In the genomic region with DNA sequence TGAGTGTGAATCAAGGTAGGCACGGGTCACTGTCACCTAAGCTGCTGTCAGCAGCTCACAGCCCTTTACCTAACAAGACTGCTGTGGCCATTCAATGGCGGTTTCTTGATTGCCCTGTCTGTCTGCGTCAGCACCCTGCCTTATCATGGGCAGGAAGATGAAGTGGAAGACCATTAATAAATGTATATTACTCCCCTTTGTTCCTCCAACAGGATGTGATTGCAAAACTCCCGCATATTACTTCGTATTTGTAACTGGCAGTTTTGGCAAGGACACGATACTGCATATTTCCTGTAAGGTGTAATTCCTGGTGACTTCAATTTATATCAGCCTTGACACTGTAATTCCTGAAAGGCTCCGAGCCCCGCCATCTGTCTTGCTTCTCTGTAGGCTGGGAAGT, we compare ENCODE assay signal across 16 mouse cellular contexts. TPM values are rescaled to one million over a fixed set of nuclear protein-coding genes. Genes with fewer than 3 reads are reported as not detected.
DNase-seq lines count a peak whose midpoint lies in the region; ATAC-seq and TF ChIP-seq lines count a peak whose summit lies in the region.
"Had no signal": no experiment of that assay in that cellular context is flagged by ENCODE, and none has a peak within 500 bp of the region (broad histone marks: within the 10 kb centered on the region; RNA-seq: fewer than 3 reads in every experiment).

No protein-coding gene starts in this region.

- H3K4me1 ChIP-seq in liver, postnatal 0 days (ENCODE audit: insufficient read depth): peaks cover 17% of the 10 kb centered on the region
- H3K4me1 ChIP-seq in liver, embryonic 12.5 days: peaks cover 29% of the 10 kb centered on the region
- H3K4me1 ChIP-seq in hindbrain, embryonic 12.5 days: peaks cover 47% of the 10 kb centered on the region
- H3K4me1 ChIP-seq in hindbrain, postnatal 0 days (ENCODE audit: insufficient read depth, low read length): peaks cover 6% of the 10 kb centered on the region
- peaks cover 38% of the 10 kb centered on the region for H3K4me1 ChIP-seq in midbrain, embryonic 15.5 days
- peaks cover 20% of the 10 kb centered on the region for H3K4me1 ChIP-seq in kidney, embryonic 14.5 days (ENCODE audit: control insufficient read depth, insufficient read depth, low read length)

- peak; percentile 39; the same call in 1 of the 2 replicates for TF ChIP-seq EP300 in liver, postnatal 0 days (IDR thresholded peaks at IDR 0.05; ENCODE audit: low read depth)

- no peak for TF ChIP-seq CTCF in liver, postnatal 0 days (IDR thresholded peaks at IDR 0.05; ENCODE audit: low read depth)
- TF ChIP-seq CTCF in hindbrain, postnatal 0 days (IDR thresholded peaks at IDR 0.05; ENCODE audit: low read depth): no peak

- ATAC-seq in liver, postnatal 0 days: peak; percentile 18; the same call in 1 of the 2 replicates
- ATAC-seq in liver, embryonic 12.5 days: no peak
- ATAC-seq in hindbrain, embryonic 12.5 days (ENCODE audit: low FRiP score): no peak
- ATAC-seq in hindbrain, postnatal 0 days: no peak
- no peak for ATAC-seq in midbrain, embryonic 15.5 days (replicated peaks)
- no peak for ATAC-seq in kidney, embryonic 14.5 days (ENCODE audit: low FRiP score, low TSS enrichment)

- no peak overlapping the region for H3K4me2 ChIP-seq in liver, postnatal 0 days (ENCODE audit: low read depth, low read length)
- H3K4me2 ChIP-seq in liver, embryonic 12.5 days: no peak overlapping the region
- H3K4me2 ChIP-seq in hindbrain, embryonic 12.5 days (replicated peaks): no peak overlapping the region
- no peak overlapping the region for H3K4me2 ChIP-seq in hindbrain, postnatal 0 days (ENCODE audit: low read depth, low read length)
- H3K4me2 ChIP-seq in midbrain, embryonic 15.5 days: no peak overlapping the region
- no peak overlapping the region for H3K4me2 ChIP-seq in kidney, embryonic 14.5 days (replicated peaks; ENCODE audit: low read depth, low read length)
- H3K4me2 ChIP-seq: heart, embryonic 15.5 days; limb, embryonic 13.5 days; stomach, embryonic 15.5 days had no signal

- no peaks in the 10 kb centered on the region for H3K27me3 ChIP-seq in liver, postnatal 0 days (ENCODE audit: insufficient read depth, low read length)
- H3K27me3 ChIP-seq in liver, embryonic 12.5 days (replicated peaks): no peaks in the 10 kb centered on the region
- H3K27me3 ChIP-seq in hindbrain, embryonic 12.5 days: no peaks in the 10 kb centered on the region
- no peaks in the 10 kb centered on the region for H3K27me3 ChIP-seq in hindbrain, postnatal 0 days (ENCODE audit: insufficient read depth, low read length)
- no peaks in the 10 kb centered on the region for H3K27me3 ChIP-seq in midbrain, embryonic 15.5 days (replicated peaks)
- no peaks in the 10 kb centered on the region for H3K27me3 ChIP-seq in kidney, embryonic 14.5 days (ENCODE audit: control insufficient read depth, insufficient read depth, low read length)
- H3K27me3 ChIP-seq: heart, embryonic 15.5 days; limb, embryonic 13.5 days; stomach, embryonic 15.5 days had no signal

- H3K4me3 ChIP-seq in liver, postnatal 0 days (ENCODE audit: low read depth, low read length): no peak overlapping the region
- no peak overlapping the region for H3K4me3 ChIP-seq in liver, embryonic 12.5 days
- no peak overlapping the region for H3K4me3 ChIP-seq in hindbrain, embryonic 12.5 days
- no peak overlapping the region for H3K4me3 ChIP-seq in hindbrain, postnatal 0 days (ENCODE audit: low read length)
- H3K4me3 ChIP-seq in midbrain, embryonic 15.5 days: no peak overlapping the region
- H3K4me3 ChIP-seq in kidney, embryonic 14.5 days (ENCODE audit: low read length): no peak overlapping the region
- H3K4me3 ChIP-seq: heart, embryonic 15.5 days; limb, embryonic 13.5 days; myocyte; stomach, embryonic 15.5 days had no signal

- 57% methylated on average over 8 of the region's 8 CpGs for WGBS in liver, postnatal 0 days (ENCODE audit: insufficient replicate concordance)
- 70% methylated on average over 8 of the region's 8 CpGs for WGBS in liver, embryonic 12.5 days (ENCODE audit: insufficient replicate concordance)
- 70% methylated on average over 8 of the region's 8 CpGs for WGBS in hindbrain, embryonic 12.5 days
- 73% methylated on average over 8 of the region's 8 CpGs for WGBS in hindbrain, postnatal 0 days
- WGBS in midbrain, embryonic 15.5 days: 76% methylated on average over 8 of the region's 8 CpGs
- 47% methylated on average over 8 of the region's 8 CpGs for WGBS in kidney, embryonic 14.5 days

- H3K36me3 ChIP-seq in liver, postnatal 0 days (replicated peaks; ENCODE audit: insufficient read depth, low read length): no peaks in the 10 kb centered on the region
- H3K36me3 ChIP-seq in liver, embryonic 12.5 days: peaks cover 25% of the 10 kb centered on the region
- H3K36me3 ChIP-seq in hindbrain, embryonic 12.5 days: peaks cover 12% of the 10 kb centered on the region; the same call in 1 of the 2 replicates
- no peaks in the 10 kb centered on the region for H3K36me3 ChIP-seq in hindbrain, postnatal 0 days (ENCODE audit: insufficient read depth, low read length)
- no peaks in the 10 kb centered on the region for H3K36me3 ChIP-seq in midbrain, embryonic 15.5 days (replicated peaks)
- H3K36me3 ChIP-seq in kidney, embryonic 14.5 days (ENCODE audit: control insufficient read depth, insufficient read depth, low read length): 0 out of 2 replicates have a peak, but pooled peaks cover 2% of the 10 kb centered on the region
- H3K36me3 ChIP-seq: stomach, embryonic 15.5 days had no signal

- H3K9ac ChIP-seq in liver, postnatal 0 days (replicated peaks): no peak overlapping the region
- no peak overlapping the region for H3K9ac ChIP-seq in liver, embryonic 12.5 days
- H3K9ac ChIP-seq in hindbrain, embryonic 12.5 days: no peak overlapping the region
- no peak overlapping the region for H3K9ac ChIP-seq in hindbrain, postnatal 0 days (replicated peaks; ENCODE audit: low read length)
- 0 out of 2 replicates have a peak overlapping the region, but pooled peaks have one; percentile 2 for H3K9ac ChIP-seq in midbrain, embryonic 15.5 days
- H3K9ac ChIP-seq in kidney, embryonic 14.5 days (ENCODE audit: low read depth, low read length): no peak overlapping the region
- H3K9ac ChIP-seq: heart, embryonic 15.5 days; limb, embryonic 13.5 days; stomach, embryonic 15.5 days had no signal

- no peaks in the 10 kb centered on the region for H3K9me3 ChIP-seq in liver, postnatal 0 days (ENCODE audit: low read length)
- peaks cover 5% of the 10 kb centered on the region; the same call in 1 of the 2 replicates for H3K9me3 ChIP-seq in liver, embryonic 12.5 days (replicated peaks)
- H3K9me3 ChIP-seq in hindbrain, embryonic 12.5 days (replicated peaks): 0 out of 2 replicates have a peak, but pooled peaks cover 3% of the 10 kb centered on the region
- no peaks in the 10 kb centered on the region for H3K9me3 ChIP-seq in hindbrain, postnatal 0 days (ENCODE audit: low read length)
- no peaks in the 10 kb centered on the region for H3K9me3 ChIP-seq in midbrain, embryonic 15.5 days
- H3K9me3 ChIP-seq in kidney, embryonic 14.5 days (ENCODE audit: control insufficient read depth, low read length): peaks cover 4% of the 10 kb centered on the region; the same call in 1 of the 2 replicates
- H3K9me3 ChIP-seq: stomach, embryonic 15.5 days had no signal

- H3K27ac ChIP-seq in liver, postnatal 0 days (ENCODE audit: low read depth): no peak overlapping the region
- no peak overlapping the region for H3K27ac ChIP-seq in liver, embryonic 12.5 days
- peak overlapping the region; percentile 64 for H3K27ac ChIP-seq in hindbrain, embryonic 12.5 days
- H3K27ac ChIP-seq in hindbrain, postnatal 0 days: 0 out of 2 replicates have a peak overlapping the region, but pooled peaks have one; percentile 32
- 0 out of 2 replicates have a peak overlapping the region, but pooled peaks have one; percentile 40 for H3K27ac ChIP-seq in midbrain, embryonic 15.5 days
- H3K27ac ChIP-seq in kidney, embryonic 14.5 days (ENCODE audit: low read depth, low read length): no peak overlapping the region
- H3K27ac ChIP-seq: heart, embryonic 15.5 days; limb, embryonic 13.5 days; stomach, embryonic 15.5 days had no signal

- DNase-seq in liver, postnatal 0 days: no peak
- no peak for DNase-seq in hindbrain, postnatal 0 days (ENCODE audit: low spot score)
- no peak for DNase-seq in testis, postnatal 10 days (ENCODE audit: low spot score)
- DNase-seq: adrenal gland, postnatal 14 days; cerebellum, postnatal 14 days; gastrocnemius, postnatal 25 days; kidney, adult 9 months; lung, postnatal 10 days had no signal

RNA-seq across cellular contexts. Expression of a gene that starts 9.7 kb away (rescaled TPM):
- polyA plus RNA-seq in liver, postnatal 0 days (2015; fragmentation: Nextera tagmentation; extraction: Ambion mirVana): 23.3 and 23.5 TPM in 2 replicates
- polyA plus RNA-seq in liver, embryonic 12.5 days (2016; fragmentation: Nextera tagmentation; extraction: Ambion mirVana): 36.6 and 37.5 TPM in 2 replicates
- 84.8 and 86.1 TPM in 2 replicates for polyA plus RNA-seq in hindbrain, embryonic 12.5 days (2016; fragmentation: Nextera tagmentation; extraction: Ambion mirVana)
- total RNA-seq in hindbrain, postnatal 0 days (2014; rRNA removed): 36.5 and 77.6 TPM in 2 replicates
- 53.3 and 54.9 TPM in 2 replicates for polyA plus RNA-seq in hindbrain, postnatal 0 days (2015; fragmentation: Nextera tagmentation; extraction: Ambion mirVana)
- 67.4 and 78.1 TPM in 2 replicates for polyA plus RNA-seq in midbrain, embryonic 15.5 days (2015; fragmentation: Nextera tagmentation; extraction: Ambion mirVana)
- 41.6 and 57.7 TPM in 2 replicates for polyA plus RNA-seq in kidney, embryonic 14.5 days (2014; fragmentation: Nextera tagmentation; extraction: Ambion mirVana)

Comparison
In these comparisons a context has a peak if more than half of its experiments do, and no peak if none do; other contexts are left out.
1. H3K27ac ChIP-seq: peak in hindbrain, embryonic 12.5 days (single experiment), hindbrain, postnatal 0 days (single experiment) and midbrain, embryonic 15.5 days (single experiment); none in liver, postnatal 0 days (single experiment), liver, embryonic 12.5 days (single experiment) and kidney, embryonic 14.5 days (single experiment).